Mouse (Mus musculus) cerebellum, adult 2 months (tissue): Measurements from ENCODE around the gene Slc27a3. TPM values are rescaled to one million over a fixed set of nuclear protein-coding genes. Genes with fewer than 3 reads are reported as not detected.
A peak's percentile ranks its signal among the peaks of the same experiment; 100 is the strongest.

ENCODE experiments used
- DNase-seq, 2 experiments: peaks; one replicate each; pipeline ENCODE4 v3.0.0; 2021
- H3K27ac ChIP-seq: fragments of 200-500 bp; 2 replicates; pipeline ENCODE4 v1.5.1; 2012; ENCODE audit warnings: low read length, control low read depth, inconsistent platforms; ENCODE audit not compliant: insufficient read depth
- H3K27me3 ChIP-seq: fragments of 200-500 bp; 2 replicates; pipeline ENCODE4 v1.6.1; 2012; ENCODE audit warnings: inconsistent platforms, mild to moderate bottlenecking, low read length, moderate library complexity; ENCODE audit not compliant: control insufficient read depth, insufficient read depth
- H3K4me1 ChIP-seq: fragments of 200-500 bp; 2 replicates; pipeline ENCODE4 v1.6.1; 2011; ENCODE audit warnings: low read length; ENCODE audit not compliant: control insufficient read depth, insufficient read depth
- H3K4me3 ChIP-seq: fragments of 200-500 bp; replicated peaks from 2 replicates; pipeline ENCODE3; 2011; ENCODE audit warnings: mild to moderate bottlenecking, low read depth, low read length, control low read depth; ENCODE audit not compliant: insufficient read depth
- CTCF ChIP-seq: fragments of 200-500 bp; IDR thresholded peaks from 2 replicates; pipeline ENCODE4 v1.5.1; 2011; ENCODE audit warnings: low read depth, mild to moderate bottlenecking, control low read depth, low read length, moderate library complexity, borderline replicate concordance; ENCODE audit not compliant: insufficient read depth
- POLR2A ChIP-seq: fragments of 200-500 bp; IDR thresholded peaks from 2 replicates; pipeline ENCODE4 v1.6.1; 2011; ENCODE audit warnings: low read length, control low read depth, borderline replicate concordance; ENCODE audit not compliant: insufficient read depth
- WGBS: fragments of 180-500 bp; shearing (Covaris S2); methylation state at CpG from one replicate; pipeline ENCODE4 v1.1.7; 2018; 5-methylcytosine and 5-hydroxymethylcytosine counted together
- polyA plus RNA-seq: library from polyadenylated mRNA; depleted of rRNA; stranded (reverse); fragments of >200 nt; gene quantifications from 2 replicates; pipeline ENCODE4 v1.2.3, GENCODE M21; 2012

Gene Slc27a3
- polyA plus RNA-seq, 1 experiment, result 7.1 TPM

DNA sequence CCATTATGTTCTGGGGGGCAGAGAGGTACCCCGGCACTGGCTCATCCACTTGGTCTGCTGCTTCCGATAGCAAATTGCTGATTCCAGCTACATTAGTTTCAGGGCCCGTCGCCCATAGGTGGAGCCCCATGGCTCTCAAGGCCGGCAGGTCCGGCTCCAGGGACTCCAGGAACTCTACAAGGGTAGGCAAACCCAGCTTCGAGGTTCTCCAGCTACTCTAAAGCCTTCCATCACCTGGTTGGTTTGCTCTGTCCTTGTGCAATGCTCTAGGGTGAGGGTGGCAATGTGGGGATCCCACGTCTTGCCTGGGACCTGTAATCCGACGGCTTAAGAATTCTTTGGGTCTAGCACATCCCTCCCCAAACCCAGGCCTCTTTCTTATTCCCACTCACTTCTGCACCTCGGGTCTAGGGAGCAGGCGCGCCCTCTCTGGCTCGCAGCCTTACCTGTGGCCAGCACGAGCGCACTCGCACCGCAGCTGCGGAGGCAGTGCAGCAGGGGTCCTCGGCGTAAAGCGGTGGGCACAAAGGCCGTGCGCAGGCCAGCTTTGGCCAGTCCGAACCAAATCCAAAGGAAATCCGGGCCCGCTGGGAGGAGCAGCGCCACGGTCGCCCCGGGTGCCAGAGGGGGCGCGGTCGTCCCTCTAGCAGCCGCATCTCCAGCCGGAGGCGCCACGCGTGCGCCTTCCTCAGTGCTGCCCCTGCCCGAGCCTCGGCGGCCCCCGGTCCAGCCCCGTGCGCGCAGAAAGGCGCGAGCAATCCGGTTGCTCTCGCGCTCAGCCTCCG is 820 bp downstream of the Slc27a3 start:
- 4% methylated on average over 53 of the region's 53 CpGs for WGBS
- no peak overlapping the region for H3K27ac ChIP-seq

DNA sequence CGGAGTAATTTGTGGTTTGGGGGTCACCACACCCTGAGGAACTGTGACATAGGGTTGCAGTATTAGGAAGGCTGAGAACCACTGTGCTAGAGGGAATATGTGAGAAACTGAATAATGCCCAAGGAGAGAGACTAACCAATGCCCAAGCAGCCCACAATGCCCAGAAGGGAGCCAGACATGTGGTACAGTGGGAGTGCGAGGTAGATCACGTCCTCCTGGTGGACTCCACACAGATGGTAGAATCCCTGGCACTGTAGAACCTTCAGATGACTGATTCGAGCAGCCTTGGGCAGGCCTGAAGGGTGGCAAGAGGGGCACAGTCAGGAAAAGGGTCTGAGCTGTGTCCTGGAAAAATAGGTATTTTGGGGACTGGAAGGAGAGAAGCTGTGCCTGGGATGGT is 1.5 kb downstream of the Slc27a3 start:
- peaks cover 6% of the 10 kb centered on the region for H3K4me1 ChIP-seq
- no peak for DNase-seq
- H3K27me3 ChIP-seq, result no peaks in the 10 kb centered on the region
- TF ChIP-seq CTCF (no peak), POLR2A (no peak)
- H3K27ac ChIP-seq, result no peak overlapping the region
- WGBS, result 54% methylated on average over 4 of the region's 4 CpGs
- no peak overlapping the region for H3K4me3 ChIP-seq

More for the DNA sequence above, 820 bp downstream of the Slc27a3 start:
- H3K4me3 ChIP-seq, result peak overlapping the region; percentile 45
- TF ChIP-seq POLR2A, result no peak
- no peak for TF ChIP-seq CTCF
- H3K4me1 ChIP-seq, result peaks cover 6% of the 10 kb centered on the region
- no peaks in the 10 kb centered on the region for H3K27me3 ChIP-seq
- DNase-seq, result peak; percentile 33 to 44

DNA sequence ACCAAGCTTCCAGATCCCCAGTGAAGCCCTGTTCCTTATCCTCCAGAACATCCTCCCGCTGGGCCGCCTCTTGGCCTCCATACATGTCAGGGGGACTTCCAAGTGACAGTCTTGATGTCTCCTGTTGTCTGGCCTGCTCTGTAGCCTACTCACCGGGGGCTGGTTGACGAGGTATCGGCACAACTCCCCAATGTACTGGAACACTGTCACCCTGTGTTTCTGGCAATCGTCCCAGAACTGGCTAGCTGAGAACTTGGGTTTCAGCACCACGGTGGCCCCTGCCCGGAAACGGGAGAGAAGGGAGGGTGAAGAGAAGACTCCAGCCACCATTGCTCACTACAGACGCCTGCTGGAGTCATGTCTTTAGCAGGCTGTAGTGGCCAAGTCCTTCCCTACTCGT is 2.3 kb downstream of the Slc27a3 start:
- H3K27me3 ChIP-seq, result no peaks in the 10 kb centered on the region
- no peak for TF ChIP-seq CTCF
- TF ChIP-seq POLR2A, result no peak
- H3K4me1 ChIP-seq, result peaks cover 6% of the 10 kb centered on the region
- WGBS, result 16% methylated on average over 11 of the region's 11 CpGs
- no peak overlapping the region for H3K4me3 ChIP-seq
- H3K27ac ChIP-seq, result no peak overlapping the region
- no peak for DNase-seq

GRCm38 (mm10) chr3:90386817-90387216 is 2.9 kb downstream of the Slc27a3 start:
- Histone ChIP-seq H3K27ac (no peak overlapping the region), H3K4me3 (no peak overlapping the region), H3K4me1 (peaks cover 6% of the 10 kb centered on the region), H3K27me3 (no peaks in the 10 kb centered on the region)
- WGBS, result 90% methylated on average over 10 of the region's 10 CpGs
- DNase-seq, result no peak
- TF ChIP-seq POLR2A, result no peak
- TF ChIP-seq CTCF, result no peak

DNA sequence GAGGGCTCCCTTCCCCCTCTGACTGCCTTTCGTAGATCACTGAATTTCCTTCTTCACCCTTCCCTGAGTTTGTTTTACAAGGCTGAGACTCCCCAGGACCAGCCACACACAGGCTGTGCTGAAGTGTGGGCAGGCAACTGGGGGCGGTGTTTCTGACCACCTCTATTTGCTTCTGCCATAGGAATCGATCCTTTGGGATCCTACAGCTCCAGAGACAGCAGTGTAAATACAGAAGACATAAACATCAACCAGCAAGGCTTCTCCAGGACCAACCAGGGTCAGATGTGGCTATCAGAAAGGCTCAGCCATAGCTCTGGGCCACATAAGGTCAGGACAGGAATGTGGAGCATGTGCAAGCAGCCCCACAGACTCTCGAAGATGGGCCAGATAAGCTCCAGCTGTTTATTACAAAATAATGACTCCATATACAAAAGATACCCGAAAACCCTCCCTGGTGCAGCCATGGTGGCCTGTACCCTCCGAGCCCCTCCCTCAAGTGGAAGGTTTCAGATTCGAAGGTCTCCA is 4.8 kb downstream of the Slc27a3 start:
- WGBS, result 86% methylated on average over 7 of the region's 7 CpGs
- Histone ChIP-seq H3K4me1 (peaks cover 6% of the 10 kb centered on the region), H3K27me3 (no peaks in the 10 kb centered on the region), H3K27ac (no peak overlapping the region), H3K4me3 (no peak overlapping the region)
- TF ChIP-seq POLR2A, result no peak
- no peak for TF ChIP-seq CTCF
- no peak for DNase-seq

DNA sequence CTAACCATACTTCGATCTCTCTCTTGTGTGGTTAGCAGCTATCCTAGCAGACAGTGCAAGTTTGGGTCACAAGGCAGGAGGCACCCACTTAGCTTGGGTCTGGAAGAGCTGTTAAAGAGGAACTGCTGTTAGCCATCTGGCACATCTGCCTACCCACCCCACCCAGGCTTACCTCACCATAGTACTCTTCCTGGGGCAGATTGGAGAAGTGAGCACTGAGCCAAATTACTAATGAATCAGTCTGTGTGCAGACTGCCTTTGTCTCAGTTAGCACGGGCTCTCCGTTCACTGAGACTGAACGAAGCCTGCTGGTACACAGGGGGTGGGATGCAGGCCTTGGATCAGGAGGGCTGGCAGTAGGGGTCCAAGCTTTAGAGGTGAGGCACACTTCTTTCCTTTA is 6.0 kb downstream of the Slc27a3 start:
- no peak overlapping the region for H3K4me3 ChIP-seq
- no peak overlapping the region for H3K27ac ChIP-seq
- no peaks in the 10 kb centered on the region for H3K27me3 ChIP-seq
- WGBS, result 41% methylated on average over 4 of the region's 4 CpGs
- no peak for TF ChIP-seq CTCF
- no peak for TF ChIP-seq POLR2A
- peak in 1 of 2 experiments; percentile 45 for DNase-seq
- H3K4me1 ChIP-seq, result peaks cover 6% of the 10 kb centered on the region

- no peak for DNase-seq
- TF ChIP-seq CTCF, result no peak
- no peak for TF ChIP-seq POLR2A
- no peak overlapping the region for H3K4me3 ChIP-seq
- no peaks in the 10 kb centered on the region for H3K4me1 ChIP-seq
- no peaks in the 10 kb centered on the region for H3K27me3 ChIP-seq
- WGBS, result 77% methylated on average over 11 of the region's 11 CpGs
- H3K27ac ChIP-seq, result no peak overlapping the region
Observed at GRCm38 (mm10) chr3:90381727-90382126, 8.0 kb downstream of the Slc27a3 start.

DNA sequence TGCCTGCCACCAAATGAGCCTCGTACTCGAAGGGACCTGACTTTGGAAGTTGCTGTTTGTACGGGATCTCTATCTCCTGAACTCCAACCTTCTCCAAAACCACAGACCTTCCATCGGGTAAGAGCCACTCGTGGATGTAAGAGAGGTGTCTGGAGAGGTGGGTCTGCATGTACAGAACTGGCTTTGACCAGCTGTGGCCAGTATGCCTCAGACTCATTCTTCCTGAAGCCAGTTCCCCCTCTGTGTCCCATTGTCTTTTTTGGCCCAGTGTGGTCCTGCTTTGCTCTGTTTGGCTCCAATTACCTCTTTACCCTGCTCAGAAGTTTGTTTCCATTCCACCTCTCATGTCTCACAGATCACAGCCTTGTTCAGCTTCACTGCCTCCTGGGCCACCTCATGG is 11.2 kb downstream of the Slc27a3 start:
- H3K27ac ChIP-seq, result no peak overlapping the region
- no peak overlapping the region for H3K4me3 ChIP-seq
- TF ChIP-seq CTCF (no peak), POLR2A (no peak)
- no peak for DNase-seq
- H3K27me3 ChIP-seq, result no peaks in the 10 kb centered on the region
- H3K4me1 ChIP-seq, result no peaks in the 10 kb centered on the region
- WGBS, result 78% methylated on average over 5 of the region's 5 CpGs
